ENCODE assay signal across 8 mouse cellular contexts in the genomic region with DNA sequence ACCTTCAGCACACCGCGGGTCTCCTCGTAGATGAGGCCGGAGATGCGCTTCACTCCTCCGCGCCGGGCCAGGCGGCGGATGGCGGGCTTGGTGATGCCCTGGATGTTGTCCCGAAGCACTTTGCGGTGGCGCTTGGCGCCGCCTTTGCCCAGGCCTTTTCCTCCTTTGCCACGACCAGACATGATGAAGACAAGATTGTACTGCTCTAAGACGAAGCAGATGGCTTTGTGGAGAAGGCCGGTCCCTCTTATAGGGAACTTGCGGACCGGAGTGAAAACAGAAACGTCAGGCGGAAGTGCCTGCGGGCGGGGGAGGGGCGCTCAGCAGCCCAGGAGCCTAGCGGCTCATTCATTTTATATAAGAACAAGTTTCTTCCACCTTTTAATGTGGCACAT. TPM values are rescaled to one million over a fixed set of nuclear protein-coding genes. Genes with fewer than 3 reads are reported as not detected.
A peak's percentile ranks its signal among the peaks of the same experiment; 100 is the strongest.
DNase-seq lines count a peak whose midpoint lies in the region; ATAC-seq and TF ChIP-seq lines count a peak whose summit lies in the region.
"Not testable (repeated sequence)": the region's sequence is repeated elsewhere in the genome, so short reads cannot be mapped to it uniquely, and the experiment has no call there.

TSS of gene Hist1h4i (minus strand) at position 221 of the 395 bp plus-strand sequence.

- peak within 1 kb of the TSS; percentile 89 for H3K4me2 ChIP-seq in forebrain, embryonic 16.5 days (ENCODE audit: low read length)
- peak within 1 kb of the TSS; percentile 80 for H3K4me2 ChIP-seq in liver, postnatal 0 days (ENCODE audit: low read depth, low read length)
- H3K4me2 ChIP-seq in neural tube, embryonic 13.5 days: peak within 1 kb of the TSS; percentile 78

- DNase-seq in ES-E14 (ENCODE audit: low read depth, low spot score): not testable (repeated sequence)
- peak; percentile 92 to 95 for DNase-seq in cerebellum, adult 18-20 months
- DNase-seq in heart, postnatal 25 days (ENCODE audit: low spot score): peak; percentile 89
- DNase-seq in layer of hippocampus, adult 11-12 months (ENCODE audit: low spot score): peak; percentile 97
- DNase-seq in liver, postnatal 0 days: peak; percentile 94
- peak; percentile 93 for DNase-seq in telencephalon, adult 2 months (ENCODE audit: low read depth, low spot score)

- not testable (repeated sequence) for H3K4me1 ChIP-seq in ES-E14 (ENCODE audit: control insufficient read depth in 2 of 2, insufficient read depth in 2 of 2, low read length in 2 of 2, poor library complexity in 1 of 2)
- H3K4me1 ChIP-seq in forebrain, embryonic 16.5 days (replicated peaks; ENCODE audit: control insufficient read depth, insufficient read depth, low read length): peaks cover 26% of the 10 kb centered on the region
- H3K4me1 ChIP-seq in liver, postnatal 0 days (ENCODE audit: insufficient read depth): peaks cover 17% of the 10 kb centered on the region
- H3K4me1 ChIP-seq in neural tube, embryonic 13.5 days (replicated peaks): peaks cover 37% of the 10 kb centered on the region

- TF ChIP-seq EP300 in liver, postnatal 0 days (IDR thresholded peaks at IDR 0.05; ENCODE audit: low read depth): peak; percentile 93

- 0% methylated on average over 20 of the region's 27 CpGs for WGBS in forebrain, embryonic 16.5 days
- WGBS in liver, postnatal 0 days (ENCODE audit: insufficient replicate concordance): 1% methylated on average over 23 of the region's 27 CpGs
- 0% methylated on average over 22 of the region's 27 CpGs for WGBS in neural tube, embryonic 13.5 days

- H3K4me3 ChIP-seq in ES-E14 (ENCODE audit: insufficient read depth in 1 of 2, low read depth in 1 of 2, low read length in 2 of 2, poor library complexity in 1 of 2, severe bottlenecking in 1 of 2): peak within 1 kb of the TSS; percentile 42 to 78
- H3K4me3 ChIP-seq in forebrain, embryonic 16.5 days (replicated peaks; ENCODE audit: low read length): peak within 1 kb of the TSS; percentile 51
- H3K4me3 ChIP-seq in liver, postnatal 0 days (ENCODE audit: low read depth, low read length): peak within 1 kb of the TSS; percentile 54
- peak within 1 kb of the TSS; percentile 41 for H3K4me3 ChIP-seq in neural tube, embryonic 13.5 days

- in situ Hi-C loops in ES-E14 (cut with MboI; ENCODE audit: low sequenced_read_pairs in 2 of 2, unreplicated experiment in 2 of 2): loop anchor here (25.0 kb wide), 6 partner anchors 304 to 1721 kb away; partner anchors contain the start of genes Abt1 (in 1 of the 2), Hist1h1a (in 1 of the 2), Hist1h1d (in 1 of the 2) and Hist1h1t (in 1 of the 2)

- not testable (repeated sequence) for H3K27me3 ChIP-seq in forebrain, embryonic 16.5 days (replicated peaks; ENCODE audit: control insufficient read depth, insufficient read depth, low read length); liver, postnatal 0 days (ENCODE audit: insufficient read depth, low read length); neural tube, embryonic 13.5 days

- H3K9me3 ChIP-seq in ES-E14 (ENCODE audit: control insufficient read depth, insufficient read depth, low read depth, low read length); forebrain, embryonic 16.5 days (ENCODE audit: control insufficient read depth, low read length); liver, postnatal 0 days (ENCODE audit: low read length); neural tube, embryonic 13.5 days: not testable (repeated sequence)

- TF ChIP-seq CTCF in liver, postnatal 0 days (IDR thresholded peaks at IDR 0.05; ENCODE audit: low read depth): not testable (repeated sequence)

- peak within 1 kb of the TSS; percentile 92 for H3K27ac ChIP-seq in ES-E14 (ENCODE audit: insufficient read depth, low read depth, low read length, poor library complexity, severe bottlenecking)
- H3K27ac ChIP-seq in forebrain, embryonic 16.5 days (ENCODE audit: low read length): peak within 1 kb of the TSS; percentile 89
- H3K27ac ChIP-seq in liver, postnatal 0 days (ENCODE audit: low read depth): peak within 1 kb of the TSS; percentile 96
- peak within 1 kb of the TSS; percentile 88 for H3K27ac ChIP-seq in neural tube, embryonic 13.5 days (replicated peaks)

- ATAC-seq in forebrain, embryonic 16.5 days: peak; percentile 61
- ATAC-seq in liver, postnatal 0 days: peak; percentile 52
- ATAC-seq in neural tube, embryonic 13.5 days (ENCODE audit: low read depth): peak; percentile 49

- not testable (repeated sequence) for H3K36me3 ChIP-seq in ES-E14 (ENCODE audit: control insufficient read depth, insufficient read depth, low read length, poor library complexity, severe bottlenecking); forebrain, embryonic 16.5 days (ENCODE audit: control insufficient read depth, insufficient read depth); liver, postnatal 0 days (replicated peaks; ENCODE audit: insufficient read depth, low read length); neural tube, embryonic 13.5 days

- intact Hi-C loops in heart, postnatal 25 days (cut with DNase I): loop anchor here (5.0 to 10.0 kb wide), 5 partner anchors 216 to 1706 kb away; partner anchors contain the start of genes Hist1h1t, Hist1h2bb, Hist1h3c and Hist1h4c

- peak within 1 kb of the TSS; percentile 92 for H3K9ac ChIP-seq in ES-E14 (ENCODE audit: insufficient read depth, low read depth, low read length, poor library complexity, severe bottlenecking)
- H3K9ac ChIP-seq in forebrain, embryonic 16.5 days (replicated peaks; ENCODE audit: low read depth, low read length): peak within 1 kb of the TSS; percentile 52
- peak within 1 kb of the TSS; percentile 74 for H3K9ac ChIP-seq in liver, postnatal 0 days (replicated peaks)
- H3K9ac ChIP-seq in neural tube, embryonic 13.5 days: peak within 1 kb of the TSS; percentile 66

RNA-seq across cellular contexts. Expression of gene Hist1h4i, which starts in this region (rescaled TPM):
- 814 and 830 TPM in 2 replicates for total RNA-seq in ES-E14 (2012; rRNA removed)
- 14.0 and 14.5 TPM in 2 replicates for polyA plus RNA-seq in forebrain, embryonic 16.5 days (2015; fragmentation: Nextera tagmentation; extraction: Ambion mirVana)
- total RNA-seq in heart, postnatal 25 days (2021): 10 to 100 TPM; 17.8 to 19.0 TPM
- 18.0 and 18.3 TPM in 2 replicates for polyA plus RNA-seq in liver, postnatal 0 days (2015; fragmentation: Nextera tagmentation; extraction: Ambion mirVana)
- 8.8 and 10.1 TPM in 2 replicates for polyA plus RNA-seq in neural tube, embryonic 13.5 days (2015; fragmentation: Nextera tagmentation; extraction: Ambion mirVana)

Comparison
In these comparisons a context has a peak if more than half of its experiments do, and no peak if none do; other contexts are left out.
1. RNA of gene Hist1h4i (total RNA-seq): 814 to 830 TPM in ES-E14; 17.8 to 19.0 TPM in heart, postnatal 25 days; every median in the first group is over 10 times any median in the second.
2. Peak in every context shown above with its lines, with median percentiles within 50 percentile points of each other: H3K27ac ChIP-seq, H3K4me3 ChIP-seq, H3K9ac ChIP-seq, ATAC-seq and H3K4me2 ChIP-seq.